Mouse (Mus musculus) layer of hippocampus, adult 11-12 months (tissue): Measurements from ENCODE around the gene Iqch.
A peak's percentile ranks its signal among the peaks of the same experiment; 100 is the strongest.
"Not testable (repeated sequence)": the region's sequence is repeated elsewhere in the genome, so short reads cannot be mapped to it uniquely, and the experiment has no call there.

Experiments used
- DNase-seq: peaks from one replicate; pipeline ENCODE4 v3.0.0; 2022; ENCODE audit warnings: low spot score

Iqch gene

GRCm38 (mm10) chr9:63568314-63568713, 34.0 kb downstream of the Iqch start:
- no peak for DNase-seq

GRCm38 (mm10) chr9:63563436-63563835, 38.9 kb downstream of the Iqch start:
- no peak for DNase-seq

- no peak for DNase-seq
Observed at GRCm38 (mm10) chr9:63561931-63562330, 40.4 kb downstream of the Iqch start.

- no peak for DNase-seq
Observed at GRCm38 (mm10) chr9:63556933-63557332, 45.4 kb downstream of the Iqch start.

GRCm38 (mm10) chr9:63556316-63556715, 46.0 kb downstream of the Iqch start:
- DNase-seq = no peak

- no peak for DNase-seq
Observed at GRCm38 (mm10) chr9:63555460-63555990, 46.8 kb downstream of the Iqch start.

- no peak for DNase-seq
Observed at GRCm38 (mm10) chr9:63553628-63554027, 48.7 kb downstream of the Iqch start.

GRCm38 (mm10) chr9:63550701-63551100, 51.6 kb downstream of the Iqch start:
- DNase-seq = not testable (repeated sequence)

- DNase-seq = no peak
Observed at GRCm38 (mm10) chr9:63548966-63549365, 53.3 kb downstream of the Iqch start.

GRCm38 (mm10) chr9:63541926-63542325, 60.4 kb downstream of the Iqch start:
- DNase-seq = no peak

- DNase-seq = no peak
Observed at GRCm38 (mm10) chr9:63541301-63541700, 61.0 kb downstream of the Iqch start.

GRCm38 (mm10) chr9:63537489-63537888, 64.8 kb downstream of the Iqch start:
- no peak for DNase-seq

- DNase-seq = peak; percentile 17
Observed at GRCm38 (mm10) chr9:63535042-63535441, 67.3 kb downstream of the Iqch start.

- no peak for DNase-seq
Observed at GRCm38 (mm10) chr9:63534371-63534780, 67.9 kb downstream of the Iqch start.

GRCm38 (mm10) chr9:63532966-63533711, 69.2 kb downstream of the Iqch start:
- DNase-seq = no peak

- no peak for DNase-seq
Observed at GRCm38 (mm10) chr9:63523937-63524253, 78.4 kb downstream of the Iqch start.

GRCm38 (mm10) chr9:63523251-63523936, 78.9 kb downstream of the Iqch start:
- no peak for DNase-seq

- DNase-seq = no peak
Observed at GRCm38 (mm10) chr9:63512851-63513250, 89.4 kb downstream of the Iqch start.

GRCm38 (mm10) chr9:63511034-63511433, 91.3 kb downstream of the Iqch start:
- no peak for DNase-seq

- no peak for DNase-seq
Observed at GRCm38 (mm10) chr9:63507110-63507509, 95.2 kb downstream of the Iqch start.

GRCm38 (mm10) chr9:63503890-63504289, 98.4 kb downstream of the Iqch start:
- DNase-seq = no peak

GRCm38 (mm10) chr9:63501516-63501915, 100.8 kb downstream of the Iqch start:
- no peak for DNase-seq

GRCm38 (mm10) chr9:63499912-63500311, 102.4 kb downstream of the Iqch start:
- no peak for DNase-seq
